Comparison of ENCODE assay signal across 24 mouse cellular contexts in genomic region chr13:70625665-70626064, GRCm38 (mm10).
"Had no signal": no experiment of that assay in that cellular context is flagged by ENCODE, and none has a peak within 500 bp of the region (broad histone marks: within the 10 kb centered on the region; RNA-seq: fewer than 3 reads in every experiment).

No protein-coding gene starts in this region.

- H3K4me2 ChIP-seq: heart, embryonic 11.5 days; heart, embryonic 13.5 days; heart, embryonic 15.5 days; hindbrain, embryonic 13.5 days; hindbrain, embryonic 15.5 days; intestine, embryonic 15.5 days; limb, embryonic 13.5 days; limb, embryonic 15.5 days had no signal

- H3K9me3 ChIP-seq: heart, embryonic 15.5 days; hindbrain, embryonic 13.5 days; hindbrain, embryonic 15.5 days; intestine, embryonic 15.5 days had no signal

- H3K27me3 ChIP-seq: heart, embryonic 13.5 days; heart, embryonic 15.5 days; hindbrain, embryonic 13.5 days; hindbrain, embryonic 15.5 days; intestine, embryonic 15.5 days; limb, embryonic 13.5 days; limb, embryonic 15.5 days had no signal

- ATAC-seq: forebrain, embryonic 16.5 days; inflammation-experienced regulatory T-cells, adult 6 months; intestine, embryonic 15.5 days; intestine, postnatal 0 days had no signal

- DNase-seq: gastrocnemius, postnatal 14 days; heart, adult 18-20 months; heart, postnatal 14 days; heart, postnatal 36 days; kidney, adult 18-20 months; kidney, adult 8-10 months; kidney, postnatal 10 days; kidney, postnatal 25 days; kidney, postnatal 4 days; left cerebral cortex, postnatal 4 days had no signal

- H3K27ac ChIP-seq: heart, embryonic 13.5 days; heart, embryonic 15.5 days; hindbrain, embryonic 13.5 days; hindbrain, embryonic 15.5 days; intestine, embryonic 15.5 days; layer of hippocampus, adult 2 months; left cerebral cortex, adult 2 months; limb, embryonic 13.5 days; limb, embryonic 15.5 days; liver, embryonic 14.5 days had no signal

- H3K36me3 ChIP-seq: heart, embryonic 15.5 days; intestine, embryonic 15.5 days had no signal

- H3K4me3 ChIP-seq: heart, embryonic 13.5 days; heart, embryonic 15.5 days; hindbrain, embryonic 13.5 days; hindbrain, embryonic 15.5 days; intestine, embryonic 15.5 days; layer of hippocampus, adult 2 months; left cerebral cortex, adult 2 months; limb, embryonic 13.5 days; limb, embryonic 15.5 days had no signal

- H3K9ac ChIP-seq: heart, embryonic 13.5 days; heart, embryonic 15.5 days; hindbrain, embryonic 13.5 days; hindbrain, embryonic 15.5 days; intestine, embryonic 15.5 days; limb, embryonic 13.5 days; limb, embryonic 15.5 days; liver, embryonic 14.5 days had no signal

- H3K4me1 ChIP-seq: hindbrain, embryonic 13.5 days; hindbrain, embryonic 15.5 days; intestine, embryonic 15.5 days; limb, embryonic 13.5 days; limb, embryonic 15.5 days had no signal
